Mouse (Mus musculus): ENCODE results near the gene Papss1.

- TF ChIP-seq MYOD1 (IDR thresholded peaks at IDR 0.05; ENCODE audit: control insufficient read depth in 1 of 3, insufficient read length in 2 of 3, low read depth in 2 of 3), result no peak
- no peak for TF ChIP-seq POLR2AphosphoS2 (IDR thresholded peaks at IDR 0.05; ENCODE audit: insufficient read length, low read depth)
These were observed 666 bp downstream of the Papss1 start for GRCm38 (mm10) chr3:131565257-131565610.

All from myocyte (in vitro differentiated cells).